Mouse (Mus musculus) forebrain, postnatal 0 days (tissue): ENCODE results near the gene Gm49395. TPM values are rescaled to one million over a fixed set of nuclear protein-coding genes. Genes with fewer than 3 reads are reported as not detected.

Experiments
- ATAC-seq: fragments of 200-750 bp; cut with Nextera tagmentation; 2 replicates; pipeline ENCODE4 v1.8.0; 2017; ENCODE audit warnings: mild to moderate bottlenecking, moderate library complexity
- DNase-seq: peaks from one replicate; pipeline ENCODE4 v3.0.0-alpha.2; 2015
- H3K27ac ChIP-seq: fragments of 300-500 bp; sonication (generic); 2 replicates; pipeline ENCODE4 v1.5.1; 2014; ENCODE audit warnings: low read depth, mild to moderate bottlenecking, antibody characterized with exemption, low read length, moderate library complexity, mixed read lengths
- H3K27me3 ChIP-seq: fragments of 300-500 bp; sonication (generic); 2 replicates; pipeline ENCODE4 v1.6.1; 2014; ENCODE audit warnings: mild to moderate bottlenecking, low read length, mixed read lengths; ENCODE audit not compliant: insufficient read depth
- H3K36me3 ChIP-seq: fragments of 300-500 bp; sonication (generic); 2 replicates; pipeline ENCODE4 v1.6.1; 2014; ENCODE audit warnings: mild to moderate bottlenecking, moderate library complexity; ENCODE audit not compliant: insufficient read depth
- H3K4me1 ChIP-seq: fragments of 300-500 bp; sonication (generic); 2 replicates; pipeline ENCODE4 v1.6.1; 2014; ENCODE audit warnings: antibody characterized with exemption; ENCODE audit not compliant: insufficient read depth
- H3K4me2 ChIP-seq: fragments of 300-500 bp; sonication (generic); 2 replicates; pipeline ENCODE4 v1.6.1; 2014; ENCODE audit warnings: low read depth, mild to moderate bottlenecking, moderate library complexity
- H3K4me3 ChIP-seq: fragments of 300-500 bp; sonication (generic); 2 replicates; pipeline ENCODE4 v1.5.1; 2014; ENCODE audit warnings: low read depth, low read length, mixed read lengths
- H3K9ac ChIP-seq: fragments of 300-500 bp; sonication (generic); 2 replicates; pipeline ENCODE4 v1.6.1; 2014; ENCODE audit warnings: mild to moderate bottlenecking
- H3K9me3 ChIP-seq: fragments of 300-500 bp; sonication (generic); 2 replicates; pipeline ENCODE4 v1.6.1; 2016; ENCODE audit warnings: low read length
- CTCF ChIP-seq: sonication (generic); IDR thresholded peaks from 2 replicates; pipeline ENCODE4 v1.5.1; 2016; ENCODE audit warnings: antibody characterized with exemption, control low read depth, low read depth
- WGBS: fragments of 180-500 bp; shearing (Covaris S2); extraction: QIAGEN DNeasy Blood & Tissue Kit; methylation state at CpG from one replicate; pipeline ENCODE4 v1.1.7; 2014; 5-methylcytosine and 5-hydroxymethylcytosine counted together
- polyA plus RNA-seq: library from polyadenylated mRNA; unstranded; fragments of >200 nt; fragmentation: Nextera tagmentation; extraction: Ambion mirVana; gene quantifications from 2 replicates; pipeline ENCODE4 v1.2.1, GENCODE M21; 2015
- total RNA-seq: library from RNA; depleted of rRNA; stranded (reverse); fragments of >200 nt; gene quantifications from 2 replicates; pipeline ENCODE4 v1.2.3, GENCODE M21; 2014

Gene Gm49395
- total and polyA plus RNA-seq, 2 experiments from 2014 or later, result 3.5 to 4.1 TPM

DNA sequence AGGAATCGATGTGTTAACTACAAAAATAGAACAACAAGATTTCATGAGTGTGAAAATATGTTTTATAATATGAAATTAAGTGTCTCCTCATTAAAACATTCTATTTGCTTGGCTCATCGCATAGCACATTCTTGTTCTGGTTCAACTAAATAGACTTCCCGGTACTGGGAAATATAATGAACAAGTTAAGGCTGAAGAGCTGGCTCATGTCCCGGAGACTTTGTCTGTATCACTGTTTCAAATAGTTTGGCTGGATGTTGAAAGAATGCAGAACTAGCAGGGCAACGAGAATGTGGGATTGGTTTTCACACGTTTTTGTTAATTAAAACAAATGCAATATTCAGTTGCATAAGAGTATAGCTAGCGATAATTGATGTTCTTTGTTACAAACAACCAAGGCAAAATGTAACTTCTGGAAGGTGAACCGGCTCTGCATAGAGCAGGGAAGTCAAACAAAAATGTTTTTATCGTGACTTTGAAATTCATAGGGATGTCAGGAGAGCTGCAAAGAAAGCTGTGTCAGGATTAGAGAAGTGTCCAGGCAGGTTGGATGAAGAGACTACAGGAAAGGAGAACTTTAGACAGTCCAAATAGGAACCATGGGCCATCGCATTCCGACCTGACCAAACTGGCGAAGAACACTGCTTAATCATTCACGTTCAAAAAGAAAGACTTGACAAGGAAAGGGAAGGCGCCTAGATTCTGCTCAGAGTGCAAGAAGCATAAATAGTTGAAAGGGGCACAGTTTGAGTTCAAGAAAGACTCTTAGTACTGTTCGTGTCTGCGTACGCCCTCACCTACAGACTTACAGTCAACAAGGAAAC lies 70.3 kb downstream of the Gm49395 start:
- Histone ChIP-seq H3K36me3 (no peaks in the 10 kb centered on the region), H3K4me1 (no peaks in the 10 kb centered on the region), H3K4me2 (no peak overlapping the region), H3K27me3 (no peaks in the 10 kb centered on the region), H3K27ac (no peak overlapping the region), H3K4me3 (no peak overlapping the region), H3K9ac (no peak overlapping the region), H3K9me3 (no peaks in the 10 kb centered on the region)
- 51% methylated on average over 17 of the region's 17 CpGs for WGBS
- DNase-seq (no peak), ATAC-seq (no peak)
- no peak for TF ChIP-seq CTCF

DNA sequence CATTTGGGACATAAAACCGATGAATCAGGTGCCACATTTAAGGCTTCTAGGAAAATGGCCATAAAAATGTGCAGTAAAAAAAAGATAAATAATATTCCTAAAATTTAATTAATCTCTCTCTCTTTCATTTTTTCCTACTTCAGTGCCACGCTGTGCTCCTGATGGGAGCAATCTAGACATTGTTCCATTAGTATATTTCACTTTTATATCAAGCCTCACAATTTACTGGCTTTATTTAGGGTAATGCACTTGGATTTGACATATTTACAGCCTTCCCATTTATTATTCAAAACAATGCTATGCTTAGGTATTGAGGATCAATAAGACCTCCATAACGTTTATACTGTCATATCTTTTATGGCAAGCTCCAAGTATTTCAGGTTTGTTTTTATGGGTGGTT lies 76.3 kb downstream of the Gm49395 start:
- Histone ChIP-seq H3K36me3 (no peaks in the 10 kb centered on the region), H3K9ac (no peak overlapping the region), H3K4me2 (no peak overlapping the region), H3K4me3 (no peak overlapping the region), H3K9me3 (no peaks in the 10 kb centered on the region), H3K27ac (no peak overlapping the region), H3K4me1 (no peaks in the 10 kb centered on the region), H3K27me3 (no peaks in the 10 kb centered on the region)
- WGBS, result 92% methylated on average over 3 of the region's 3 CpGs
- no peak for TF ChIP-seq CTCF
- no peak for ATAC-seq
- no peak for DNase-seq

DNA sequence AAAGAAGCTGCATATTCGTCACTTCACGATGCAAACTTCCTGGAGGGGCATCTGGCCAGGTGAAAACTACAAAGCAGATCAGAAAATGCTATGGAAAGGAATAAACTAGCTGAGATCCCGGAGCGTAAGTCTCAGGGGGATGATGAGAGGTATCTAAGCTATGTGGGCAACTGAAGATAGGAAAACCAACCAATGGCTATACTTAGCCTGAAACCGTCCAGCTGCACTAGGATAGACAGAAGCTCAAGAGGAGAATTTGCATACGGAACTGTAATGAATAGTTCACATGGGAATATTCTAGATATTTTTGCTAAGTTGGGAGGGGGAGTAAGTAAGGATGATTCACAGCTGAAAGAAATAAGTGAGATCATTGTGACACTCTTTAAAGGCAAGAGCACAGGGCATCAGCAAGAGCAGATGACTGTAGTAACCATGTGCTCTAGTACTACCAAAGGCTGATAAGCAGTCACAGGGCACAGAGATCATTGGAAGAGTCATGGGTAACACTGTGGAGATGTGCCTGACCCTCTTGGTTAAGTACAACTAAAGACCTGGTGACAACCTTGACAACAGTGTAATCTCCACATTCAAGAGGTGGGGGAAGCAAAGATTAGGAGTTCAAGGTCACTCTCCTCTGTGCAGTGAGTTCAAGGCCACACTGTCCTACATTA lies 79.5 kb downstream of the Gm49395 start:
- H3K27me3 ChIP-seq, result no peaks in the 10 kb centered on the region
- TF ChIP-seq CTCF, result no peak
- H3K4me1 ChIP-seq, result no peaks in the 10 kb centered on the region
- no peak overlapping the region for H3K4me3 ChIP-seq
- H3K27ac ChIP-seq, result no peak overlapping the region
- H3K4me2 ChIP-seq, result no peak overlapping the region
- H3K9me3 ChIP-seq, result no peaks in the 10 kb centered on the region
- DNase-seq (no peak), ATAC-seq (no peak)
- 91% methylated on average over 6 of the region's 6 CpGs for WGBS
- no peak overlapping the region for H3K9ac ChIP-seq
- no peaks in the 10 kb centered on the region for H3K36me3 ChIP-seq

DNA sequence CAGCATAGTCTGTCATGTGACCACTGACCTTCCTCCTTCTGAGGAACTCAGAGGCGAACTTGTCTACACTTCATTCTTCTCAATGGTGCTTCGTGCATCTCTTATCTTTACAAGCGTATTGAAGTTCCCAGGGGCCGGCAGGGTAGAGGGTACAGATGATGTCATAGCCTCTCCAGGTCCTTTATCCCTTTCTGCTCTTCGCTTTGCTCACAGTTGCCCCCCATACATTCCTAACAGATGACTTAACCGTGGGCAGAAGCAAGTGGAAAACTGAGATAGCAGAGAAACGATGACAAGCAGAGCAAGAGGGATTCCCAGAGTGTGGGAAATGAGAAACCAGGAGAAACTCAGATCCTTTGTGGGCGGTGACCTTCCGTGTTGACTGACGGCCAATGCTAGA lies 80.3 kb downstream of the Gm49395 start:
- TF ChIP-seq CTCF, result no peak
- no peaks in the 10 kb centered on the region for H3K4me1 ChIP-seq
- H3K27ac ChIP-seq, result no peak overlapping the region
- no peak overlapping the region for H3K4me2 ChIP-seq
- DNase-seq, result no peak
- H3K4me3 ChIP-seq, result no peak overlapping the region
- WGBS, result 80% methylated on average over 10 of the region's 10 CpGs
- no peaks in the 10 kb centered on the region for H3K36me3 ChIP-seq
- H3K9me3 ChIP-seq, result no peaks in the 10 kb centered on the region
- no peaks in the 10 kb centered on the region for H3K27me3 ChIP-seq
- no peak for ATAC-seq
- H3K9ac ChIP-seq, result no peak overlapping the region

DNA sequence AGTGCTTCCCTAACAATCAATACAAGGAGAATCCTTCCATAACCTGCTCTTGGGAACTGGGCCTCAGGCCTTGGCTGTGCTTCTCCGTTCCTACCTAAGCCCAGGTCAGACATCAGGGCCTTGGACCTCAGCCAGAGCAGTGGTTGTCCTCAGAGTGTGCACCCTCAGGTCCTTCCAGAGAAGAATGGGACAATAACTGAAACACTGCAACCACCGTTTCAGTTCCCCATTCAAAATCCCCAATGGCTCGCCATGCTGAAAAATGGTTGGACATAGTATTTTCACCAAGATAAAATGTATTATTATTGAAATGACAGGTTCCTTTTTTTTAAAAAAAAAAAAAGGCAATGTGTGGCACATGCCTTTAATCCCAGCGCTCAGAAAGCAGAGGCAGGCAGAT lies 81.0 kb downstream of the Gm49395 start:
- no peak overlapping the region for H3K4me2 ChIP-seq
- H3K36me3 ChIP-seq, result no peaks in the 10 kb centered on the region
- H3K4me1 ChIP-seq, result no peaks in the 10 kb centered on the region
- no peaks in the 10 kb centered on the region for H3K27me3 ChIP-seq
- H3K27ac ChIP-seq, result no peak overlapping the region
- H3K9ac ChIP-seq, result no peak overlapping the region
- 86% methylated on average over 4 of the region's 4 CpGs for WGBS
- DNase-seq (no peak), ATAC-seq (no peak)
- no peak for TF ChIP-seq CTCF
- H3K4me3 ChIP-seq, result no peak overlapping the region
- no peaks in the 10 kb centered on the region for H3K9me3 ChIP-seq

DNA sequence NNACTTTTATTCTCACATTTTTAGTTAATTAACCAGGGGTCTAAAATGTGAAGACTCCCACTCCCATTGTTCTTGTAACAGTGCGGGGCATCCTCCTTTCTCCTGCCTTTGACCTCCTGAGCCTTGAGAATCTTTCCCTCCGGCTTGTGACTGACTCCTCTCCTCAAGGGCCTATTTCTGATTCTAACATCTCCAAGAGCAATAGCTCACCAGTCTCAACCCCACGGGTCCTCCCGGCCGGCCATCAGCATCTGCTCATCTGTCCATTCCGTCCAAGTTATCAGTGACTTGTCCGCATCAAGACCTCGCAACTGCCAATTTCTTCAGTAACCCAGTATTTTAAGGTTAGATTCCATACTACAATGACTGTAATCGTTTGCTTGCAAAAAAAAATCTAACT lies 84.2 kb downstream of the Gm49395 start:
- Histone ChIP-seq H3K4me3 (no peak overlapping the region), H3K27me3 (no peaks in the 10 kb centered on the region), H3K27ac (no peak overlapping the region), H3K4me1 (no peaks in the 10 kb centered on the region), H3K9ac (no peak overlapping the region), H3K4me2 (no peak overlapping the region), H3K36me3 (no peaks in the 10 kb centered on the region), H3K9me3 (no peaks in the 10 kb centered on the region)
- DNase-seq (no peak), ATAC-seq (no peak)
- no peak for TF ChIP-seq CTCF
- 93% methylated on average over 9 of the region's 9 CpGs for WGBS

DNA sequence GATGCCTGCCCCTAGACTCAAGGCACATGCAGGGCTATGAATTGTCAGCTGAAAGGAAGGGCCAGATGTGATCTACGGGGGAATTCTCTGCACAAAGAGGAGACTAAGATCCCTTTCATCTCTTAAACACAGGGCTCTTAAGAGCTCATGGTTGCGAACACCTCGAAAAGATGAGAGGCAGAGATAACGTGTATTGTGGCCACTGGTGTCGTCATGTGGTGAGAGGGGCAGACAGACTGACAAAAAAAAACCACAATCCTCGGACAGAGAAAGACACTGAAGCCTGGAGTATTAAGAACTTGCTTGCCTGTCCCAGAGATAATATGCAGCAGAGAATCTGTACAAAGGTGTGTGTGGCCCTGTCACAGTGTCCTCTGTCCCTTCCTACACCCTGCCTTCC lies 90.2 kb downstream of the Gm49395 start:
- Histone ChIP-seq H3K27me3 (no peaks in the 10 kb centered on the region), H3K4me3 (no peak overlapping the region), H3K27ac (no peak overlapping the region), H3K4me1 (no peaks in the 10 kb centered on the region), H3K36me3 (no peaks in the 10 kb centered on the region), H3K9me3 (no peaks in the 10 kb centered on the region), H3K9ac (no peak overlapping the region), H3K4me2 (no peak overlapping the region)
- no peak for TF ChIP-seq CTCF
- ATAC-seq (no peak), DNase-seq (no peak)
- 61% methylated on average over 6 of the region's 6 CpGs for WGBS
